Mouse (Mus musculus) embryonic facial prominence, embryonic 11.5 days (tissue): Measurements from ENCODE around the gene 4930558K02Rik. TPM values are rescaled to one million over a fixed set of nuclear protein-coding genes. Genes with fewer than 3 reads are reported as not detected.
A peak's percentile ranks its signal among the peaks of the same experiment; 100 is the strongest.

Source experiments
- ATAC-seq: fragments of 200-750 bp; cut with Nextera tagmentation; replicated peaks from 2 replicates; pipeline ENCODE4 v1.8.0; 2017; ENCODE audit warnings: low read depth; ENCODE audit not compliant: insufficient number of reproducible peaks, low FRiP score, low TSS enrichment
- DNase-seq: peaks from one replicate; pipeline ENCODE4 v3.0.0-alpha.2; 2015; ENCODE audit warnings: low spot score
- H3K27ac ChIP-seq: fragments of 300-500 bp; sonication (generic); replicated peaks from 2 replicates; pipeline ENCODE4 v1.5.1; 2014; ENCODE audit warnings: mild to moderate bottlenecking, low read depth, low read length, control low read depth
- H3K27me3 ChIP-seq: fragments of 300-500 bp; sonication (generic); 2 replicates; pipeline ENCODE4 v1.6.1; 2014; ENCODE audit warnings: mild to moderate bottlenecking, low read length, moderate library complexity, mixed read lengths; ENCODE audit not compliant: control insufficient read depth, insufficient read depth
- H3K36me3 ChIP-seq: fragments of 300-500 bp; sonication (generic); replicated peaks from 2 replicates; pipeline ENCODE4 v1.6.1; 2014; ENCODE audit warnings: low read depth, mild to moderate bottlenecking, low read length, moderate library complexity, mixed read lengths; ENCODE audit not compliant: control insufficient read depth, insufficient read depth
- H3K4me1 ChIP-seq: fragments of 300-500 bp; sonication (generic); 2 replicates; pipeline ENCODE4 v1.6.1; 2014; ENCODE audit warnings: low read length, mixed read lengths; ENCODE audit not compliant: control insufficient read depth, insufficient read depth
- H3K4me2 ChIP-seq: fragments of 300-500 bp; sonication (generic); 2 replicates; pipeline ENCODE4 v1.6.1; 2014; ENCODE audit warnings: low read depth, mild to moderate bottlenecking, control low read depth, low read length, moderate library complexity
- H3K4me3 ChIP-seq: fragments of 300-500 bp; sonication (generic); 2 replicates; pipeline ENCODE4 v1.5.1; 2014; ENCODE audit warnings: low read depth, low read length, control low read depth
- H3K9ac ChIP-seq: fragments of 300-500 bp; sonication (generic); replicated peaks from 2 replicates; pipeline ENCODE4 v1.6.1; 2014; ENCODE audit warnings: mild to moderate bottlenecking, control low read depth, low read length
- H3K9me3 ChIP-seq: fragments of 300-500 bp; sonication (generic); replicated peaks from 2 replicates; pipeline ENCODE4 v1.6.1; 2016; ENCODE audit warnings: mild to moderate bottlenecking, low read length, inconsistent platforms, mixed read lengths; ENCODE audit not compliant: control insufficient read depth
- WGBS: fragments of 180-500 bp; shearing (Covaris S2); extraction: QIAGEN DNeasy Blood & Tissue Kit; methylation state at CpG from one replicate; pipeline ENCODE4 v1.1.7; 2014; 5-methylcytosine and 5-hydroxymethylcytosine counted together
- polyA plus RNA-seq: library from polyadenylated mRNA; unstranded; fragments of >200 nt; fragmentation: Nextera tagmentation; extraction: Ambion mirVana; gene quantifications from 2 replicates; pipeline ENCODE4 v1.2.1, GENCODE M21; 2014

4930558K02Rik gene
- polyA plus RNA-seq, 1 experiment from 2014 or later: not detected

DNA sequence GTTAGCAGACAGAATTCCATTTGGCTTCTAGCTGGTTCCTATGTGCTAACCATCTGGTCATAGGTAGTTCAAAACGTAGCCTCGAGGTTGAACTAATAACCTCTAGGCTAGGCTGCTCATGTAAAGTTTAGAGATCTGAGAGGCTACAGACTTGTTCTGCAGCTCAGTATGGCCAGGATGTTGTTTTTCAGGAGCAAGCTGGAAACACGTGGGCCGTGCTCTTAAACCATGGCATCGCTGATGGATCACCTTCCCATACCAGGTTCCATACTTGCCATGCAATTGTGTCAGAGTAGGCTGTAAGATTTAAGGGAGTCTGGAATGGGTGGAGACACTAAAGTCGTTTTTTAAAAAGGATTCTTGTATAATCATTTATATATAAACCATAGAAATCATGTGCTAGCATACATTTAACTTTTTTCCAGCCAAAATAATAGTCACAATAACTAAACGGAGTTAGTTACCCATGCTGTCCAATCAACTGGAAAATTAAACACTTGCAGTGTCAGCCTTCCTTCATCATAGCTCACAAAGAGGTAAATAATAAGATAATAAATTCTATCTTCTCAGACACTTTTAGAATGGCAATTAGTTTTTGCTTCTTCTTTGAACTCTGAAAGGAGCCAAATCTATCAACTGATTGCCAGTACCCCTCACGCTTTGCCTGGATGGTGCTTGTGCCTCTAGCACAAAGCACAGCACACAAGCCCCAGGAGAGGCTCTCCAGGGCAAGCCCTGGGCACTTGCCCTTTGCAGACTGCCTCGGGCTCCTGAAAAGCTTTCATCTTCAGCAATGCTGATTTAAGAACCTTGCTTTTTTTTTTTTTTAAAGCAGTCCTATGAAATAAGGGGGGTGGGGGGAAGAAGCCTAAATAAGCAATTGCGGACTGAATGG lies 11.5 kb upstream of the 4930558K02Rik start:
- no peaks in the 10 kb centered on the region for H3K27me3 ChIP-seq
- H3K36me3 ChIP-seq: no peaks in the 10 kb centered on the region
- no peak overlapping the region for H3K4me2 ChIP-seq
- H3K27ac ChIP-seq: no peak overlapping the region
- DNase-seq (no peak), ATAC-seq (no peak)
- no peak overlapping the region for H3K9ac ChIP-seq
- WGBS: 68% methylated on average over 10 of the region's 10 CpGs
- no peaks in the 10 kb centered on the region for H3K9me3 ChIP-seq
- H3K4me1 ChIP-seq: no peaks in the 10 kb centered on the region
- no peak overlapping the region for H3K4me3 ChIP-seq

DNA sequence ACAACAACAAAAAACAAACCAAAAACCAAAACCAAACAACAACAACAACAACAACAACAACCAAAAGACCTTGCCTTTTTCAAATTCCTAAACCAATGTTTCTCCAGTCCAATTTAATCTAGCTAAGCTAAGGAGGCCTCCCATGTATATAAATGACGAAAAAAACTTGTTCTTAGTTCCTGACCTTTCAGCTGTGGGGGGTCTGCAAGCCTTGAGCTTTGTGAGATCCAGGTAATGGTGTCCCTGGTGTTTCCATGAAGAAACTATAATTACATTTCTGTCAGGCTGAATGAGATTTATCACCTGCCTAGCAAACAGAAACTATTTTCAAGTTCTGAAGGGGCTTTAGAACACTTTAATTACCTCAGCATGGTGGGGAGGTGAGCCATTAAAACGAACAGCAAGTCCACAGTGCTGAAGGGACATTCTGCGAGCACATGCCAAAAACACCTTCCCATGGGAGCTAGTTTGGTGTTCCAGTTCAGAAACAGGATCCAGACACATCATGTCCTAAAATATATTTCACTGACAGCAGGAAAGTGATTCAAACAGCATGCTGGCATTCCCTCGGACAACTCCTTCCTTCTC lies 4.6 kb upstream of the 4930558K02Rik start:
- no peaks in the 10 kb centered on the region for H3K36me3 ChIP-seq
- no peak overlapping the region for H3K4me3 ChIP-seq
- no peaks in the 10 kb centered on the region; the same call in 1 of the 2 replicates for H3K4me1 ChIP-seq
- 25% methylated on average over 4 of the region's 4 CpGs for WGBS
- H3K9me3 ChIP-seq: no peaks in the 10 kb centered on the region
- H3K4me2 ChIP-seq: no peak overlapping the region
- ATAC-seq (no peak), DNase-seq (peak; percentile 33)
- no peak overlapping the region for H3K27ac ChIP-seq
- H3K27me3 ChIP-seq: no peaks in the 10 kb centered on the region
- H3K9ac ChIP-seq: no peak overlapping the region

DNA sequence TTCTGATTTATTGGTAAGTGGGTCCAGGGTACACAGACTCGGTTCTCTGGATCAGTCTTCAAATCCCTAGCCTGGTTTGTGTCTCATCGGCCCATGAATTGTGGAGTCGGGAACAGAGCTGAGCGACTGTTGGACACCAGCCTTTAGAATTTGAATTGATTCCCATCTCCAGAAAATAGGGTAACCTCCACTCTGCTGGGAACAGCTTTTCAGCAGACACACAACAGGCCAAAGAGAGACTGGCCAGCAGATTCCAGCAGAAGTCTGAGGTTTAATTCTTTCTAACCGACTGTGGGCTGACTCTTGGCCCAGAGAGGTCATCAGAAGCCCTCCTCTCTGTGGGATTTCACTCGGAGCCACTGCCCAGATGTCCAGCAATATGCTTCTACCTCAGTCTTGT lies 4.0 kb upstream of the 4930558K02Rik start:
- no peaks in the 10 kb centered on the region for H3K9me3 ChIP-seq
- 71% methylated on average over 6 of the region's 6 CpGs for WGBS
- no peaks in the 10 kb centered on the region for H3K36me3 ChIP-seq
- H3K4me3 ChIP-seq: no peak overlapping the region
- no peak overlapping the region for H3K9ac ChIP-seq
- H3K27ac ChIP-seq: no peak overlapping the region
- no peaks in the 10 kb centered on the region for H3K27me3 ChIP-seq
- H3K4me2 ChIP-seq: no peak overlapping the region
- H3K4me1 ChIP-seq: no peaks in the 10 kb centered on the region; the same call in 1 of the 2 replicates
- ATAC-seq (no peak), DNase-seq (no peak)

DNA sequence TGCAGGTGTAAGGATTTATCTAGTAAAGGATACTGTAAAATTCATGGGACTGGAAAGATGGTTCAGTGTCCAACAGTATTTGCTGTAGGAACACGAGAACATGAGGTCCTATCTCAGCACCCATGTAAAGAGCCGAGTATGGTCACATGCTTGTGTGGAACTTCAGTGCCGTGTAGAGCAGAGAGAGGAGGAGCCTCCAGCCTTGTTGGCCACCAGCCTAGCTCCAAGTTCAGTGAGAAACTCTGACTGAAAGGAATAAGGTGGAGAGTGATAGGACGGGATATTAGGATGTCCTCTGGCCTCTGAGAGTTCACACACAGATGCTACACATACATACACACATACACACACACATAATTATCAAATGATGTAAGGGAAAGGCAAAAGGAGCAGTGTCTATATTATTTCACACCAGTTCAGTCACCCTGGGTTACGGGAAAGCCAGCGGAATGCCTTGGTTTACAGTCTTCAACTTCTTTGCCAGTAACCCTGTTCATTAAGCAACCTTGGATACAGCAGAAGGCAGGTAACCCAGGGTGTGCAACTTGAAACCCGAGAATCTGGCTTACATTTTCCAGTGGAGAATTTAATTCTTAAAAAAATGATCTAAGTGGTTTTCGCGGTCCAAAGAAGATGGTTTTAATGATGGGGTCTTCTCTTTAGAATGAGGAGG lies 1.3 kb upstream of the 4930558K02Rik start:
- peaks cover 3% of the 10 kb centered on the region; the same call in 1 of the 2 replicates for H3K4me1 ChIP-seq
- H3K9me3 ChIP-seq: no peaks in the 10 kb centered on the region
- ATAC-seq (no peak), DNase-seq (no peak)
- 82% methylated on average over 9 of the region's 9 CpGs for WGBS
- H3K9ac ChIP-seq: no peak overlapping the region
- no peak overlapping the region for H3K27ac ChIP-seq
- H3K4me2 ChIP-seq: no peak overlapping the region
- no peaks in the 10 kb centered on the region for H3K27me3 ChIP-seq
- H3K36me3 ChIP-seq: no peaks in the 10 kb centered on the region
- H3K4me3 ChIP-seq: no peak overlapping the region

DNA sequence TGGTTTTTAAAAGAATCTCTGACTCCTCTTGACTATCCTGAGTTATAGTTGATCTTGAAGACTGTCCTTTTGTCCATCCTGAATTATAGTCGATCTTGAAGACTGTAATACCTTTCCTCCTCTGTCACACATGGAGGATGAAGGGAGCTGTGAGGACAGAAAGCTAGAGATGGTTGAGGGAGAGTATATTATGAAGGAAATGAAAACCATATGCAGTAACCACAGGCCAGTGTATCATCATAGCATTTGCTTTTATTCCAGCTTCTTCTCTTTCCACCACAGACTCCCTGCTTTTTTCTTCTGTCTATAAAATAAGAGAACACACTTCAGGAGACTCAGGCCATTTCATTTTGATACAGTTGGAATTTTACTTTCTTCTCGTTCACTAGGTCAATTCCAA lies 610 bp upstream of the 4930558K02Rik start:
- Histone ChIP-seq H3K4me3 (no peak overlapping the region), H3K4me1 (peaks cover 3% of the 10 kb centered on the region; the same call in 1 of the 2 replicates), H3K4me2 (no peak overlapping the region), H3K27me3 (no peaks in the 10 kb centered on the region), H3K36me3 (no peaks in the 10 kb centered on the region), H3K9me3 (no peaks in the 10 kb centered on the region), H3K27ac (no peak overlapping the region), H3K9ac (no peak overlapping the region)
- WGBS: 68% methylated on average over 2 of the region's 2 CpGs
- DNase-seq (no peak), ATAC-seq (no peak)

DNA sequence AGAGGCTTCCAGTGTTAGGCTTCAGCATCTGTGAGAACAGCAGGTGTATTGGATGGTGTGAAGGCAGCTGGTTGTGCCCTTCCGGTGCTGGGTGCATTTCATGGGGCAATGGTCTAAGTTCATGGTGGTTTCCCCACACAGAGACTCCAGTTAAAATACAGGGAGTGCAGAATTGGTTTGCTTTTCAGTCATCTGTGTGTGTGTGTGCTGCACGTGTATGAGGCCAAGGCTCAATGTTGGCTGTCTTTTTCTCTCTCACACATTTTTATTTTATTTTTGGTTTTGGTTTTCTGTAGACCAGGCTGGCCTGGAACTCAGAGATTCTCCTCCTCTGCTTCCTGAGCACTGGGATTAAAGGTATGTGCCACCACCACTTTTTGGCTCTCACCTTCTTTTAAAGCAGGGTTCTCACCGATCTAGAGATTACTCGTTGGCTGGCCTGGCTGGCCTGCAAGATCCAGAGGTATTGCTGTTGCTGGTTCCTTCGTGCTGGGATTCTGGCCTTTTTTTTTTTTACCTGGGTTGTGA lies 1.2 kb downstream of the 4930558K02Rik start:
- Histone ChIP-seq H3K9me3 (no peaks in the 10 kb centered on the region), H3K9ac (no peak overlapping the region), H3K4me3 (no peak overlapping the region), H3K36me3 (no peaks in the 10 kb centered on the region), H3K4me1 (peaks cover 3% of the 10 kb centered on the region; the same call in 1 of the 2 replicates), H3K27ac (no peak overlapping the region), H3K4me2 (no peak overlapping the region), H3K27me3 (no peaks in the 10 kb centered on the region)
- ATAC-seq (no peak), DNase-seq (no peak)
- 81% methylated on average over 5 of the region's 5 CpGs for WGBS

DNA sequence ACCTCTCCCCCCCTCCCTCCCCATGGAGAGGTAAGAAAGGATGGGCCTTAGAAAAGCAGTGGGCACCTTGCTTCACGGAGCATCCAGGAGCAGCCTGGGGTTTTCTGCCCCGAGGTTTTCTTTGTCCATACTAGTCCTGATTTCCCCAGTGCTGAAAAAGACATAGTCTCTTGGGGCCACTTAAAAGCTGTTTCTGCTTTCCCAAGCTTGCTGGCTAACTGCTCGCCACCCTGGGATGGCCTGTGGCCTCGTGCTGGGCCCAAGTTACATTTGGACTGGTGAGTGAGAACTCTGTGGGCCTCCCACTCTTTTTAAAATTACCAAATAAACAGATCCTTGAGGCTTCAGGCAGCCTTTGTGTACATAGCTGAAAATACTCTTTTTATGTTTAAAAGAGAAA lies 2.1 kb downstream of the 4930558K02Rik start:
- WGBS: 60% methylated on average over 4 of the region's 4 CpGs
- peak overlapping the region; percentile 28; the same call in 1 of the 2 replicates for H3K27ac ChIP-seq
- no peak overlapping the region for H3K4me2 ChIP-seq
- no peak overlapping the region for H3K4me3 ChIP-seq
- ATAC-seq: no peak
- no peaks in the 10 kb centered on the region for H3K9me3 ChIP-seq
- H3K27me3 ChIP-seq: no peaks in the 10 kb centered on the region
- H3K36me3 ChIP-seq: no peaks in the 10 kb centered on the region
- peaks cover 3% of the 10 kb centered on the region; the same call in 1 of the 2 replicates for H3K4me1 ChIP-seq
- no peak for DNase-seq
- H3K9ac ChIP-seq: no peak overlapping the region; the same call in 1 of the 2 replicates
